Comparison of ENCODE assay signal across 22 mouse cellular contexts in genomic region chr4:127756238-127756637, GRCm38 (mm10).
DNase-seq lines count a peak whose midpoint lies in the region; ATAC-seq and TF ChIP-seq lines count a peak whose summit lies in the region.
"Had no signal": no experiment of that assay in that cellular context is flagged by ENCODE, and none has a peak within 500 bp of the region (broad histone marks: within the 10 kb centered on the region; RNA-seq: fewer than 3 reads in every experiment).

No protein-coding gene starts in this region.

- no peak overlapping the region for H3K4me3 ChIP-seq in stomach, embryonic 14.5 days (ENCODE audit: low read depth, low read length)
- no peak overlapping the region for H3K4me3 ChIP-seq in stomach, embryonic 15.5 days (replicated peaks)
- H3K4me3 ChIP-seq in stomach, embryonic 16.5 days (replicated peaks; ENCODE audit: low read length) = no peak overlapping the region
- H3K4me3 ChIP-seq in stomach, postnatal 0 days (ENCODE audit: low read depth, low read length) = no peak overlapping the region

- TF ChIP-seq EP300 in stomach, postnatal 0 days (optimal IDR thresholded peaks at IDR 0.05) = no peak

- peak; percentile 76 for ATAC-seq in stomach, embryonic 14.5 days (ENCODE audit: insufficient number of reproducible peaks, insufficient read depth, low FRiP score, low read depth)
- ATAC-seq in stomach, embryonic 15.5 days (ENCODE audit: insufficient read depth, low FRiP score, low read depth) = 0 out of 2 replicates have a peak, but pooled peaks have one; percentile 47
- peak; percentile 75; the same call in 1 of the 2 replicates for ATAC-seq in stomach, embryonic 16.5 days (ENCODE audit: insufficient read depth, low FRiP score)
- peak; percentile 76 for ATAC-seq in stomach, postnatal 0 days (ENCODE audit: low FRiP score, low TSS enrichment)
- ATAC-seq: activated CD4-positive, CD25-positive, alpha-beta regulatory T cell, adult 4 months; CD4-positive, CD25-positive, alpha-beta regulatory T cell, adult 4 months; Patski had no signal

- H3K4me2 ChIP-seq in stomach, embryonic 14.5 days (replicated peaks; ENCODE audit: low read depth, low read length) = no peak overlapping the region
- H3K4me2 ChIP-seq in stomach, embryonic 15.5 days = no peak overlapping the region
- no peak overlapping the region for H3K4me2 ChIP-seq in stomach, embryonic 16.5 days (ENCODE audit: low read depth, low read length)
- H3K4me2 ChIP-seq in stomach, postnatal 0 days (replicated peaks; ENCODE audit: low read depth) = no peak overlapping the region

- no peaks in the 10 kb centered on the region for H3K27me3 ChIP-seq in stomach, embryonic 14.5 days (ENCODE audit: control insufficient read depth, insufficient read depth, low read length)
- H3K27me3 ChIP-seq in stomach, embryonic 15.5 days (replicated peaks) = no peaks in the 10 kb centered on the region
- no peaks in the 10 kb centered on the region for H3K27me3 ChIP-seq in stomach, embryonic 16.5 days (ENCODE audit: control insufficient read depth, insufficient read depth, low read length)
- no peaks in the 10 kb centered on the region for H3K27me3 ChIP-seq in stomach, postnatal 0 days (ENCODE audit: control insufficient read depth, insufficient read depth, low read length)
- H3K27me3 ChIP-seq: CH12.LX had no signal

- no peaks in the 10 kb centered on the region for H3K4me1 ChIP-seq in stomach, embryonic 14.5 days (ENCODE audit: control insufficient read depth, insufficient read depth, low read length)
- no peaks in the 10 kb centered on the region for H3K4me1 ChIP-seq in stomach, embryonic 15.5 days
- H3K4me1 ChIP-seq in stomach, embryonic 16.5 days (ENCODE audit: control insufficient read depth, insufficient read depth, low read length) = no peaks in the 10 kb centered on the region
- no peaks in the 10 kb centered on the region for H3K4me1 ChIP-seq in stomach, postnatal 0 days (replicated peaks; ENCODE audit: control insufficient read depth, insufficient read depth)

- no peaks in the 10 kb centered on the region for H3K9me3 ChIP-seq in stomach, embryonic 14.5 days (ENCODE audit: control insufficient read depth, low read depth, low read length)
- no peaks in the 10 kb centered on the region for H3K9me3 ChIP-seq in stomach, embryonic 15.5 days
- no peaks in the 10 kb centered on the region for H3K9me3 ChIP-seq in stomach, embryonic 16.5 days (replicated peaks; ENCODE audit: control insufficient read depth, low read length)
- no peaks in the 10 kb centered on the region for H3K9me3 ChIP-seq in stomach, postnatal 0 days (ENCODE audit: control insufficient read depth, low read length)

- 69% methylated on average over 6 of the region's 6 CpGs for WGBS in stomach, embryonic 14.5 days
- 71% methylated on average over 6 of the region's 6 CpGs for WGBS in stomach, embryonic 15.5 days
- WGBS in stomach, embryonic 16.5 days = 66% methylated on average over 6 of the region's 6 CpGs
- WGBS in stomach, postnatal 0 days = 59% methylated on average over 6 of the region's 6 CpGs

- H3K27ac ChIP-seq in stomach, embryonic 14.5 days (ENCODE audit: low read length) = no peak overlapping the region
- no peak overlapping the region for H3K27ac ChIP-seq in stomach, embryonic 15.5 days
- H3K27ac ChIP-seq in stomach, embryonic 16.5 days (ENCODE audit: low read length) = no peak overlapping the region
- H3K27ac ChIP-seq in stomach, postnatal 0 days (replicated peaks) = no peak overlapping the region

- no peak for TF ChIP-seq CTCF in stomach, postnatal 0 days (IDR thresholded peaks at IDR 0.05; ENCODE audit: low read depth)

- H3K9ac ChIP-seq in stomach, embryonic 14.5 days (replicated peaks; ENCODE audit: low read depth, low read length) = no peak overlapping the region
- H3K9ac ChIP-seq in stomach, embryonic 15.5 days = no peak overlapping the region
- H3K9ac ChIP-seq in stomach, embryonic 16.5 days (ENCODE audit: low read length) = no peak overlapping the region
- no peak overlapping the region for H3K9ac ChIP-seq in stomach, postnatal 0 days (ENCODE audit: low read length)

- peak; percentile 37 for DNase-seq in stomach, postnatal 0 days (ENCODE audit: low spot score)
- no peak for DNase-seq in retina, embryonic 14.5 days (ENCODE audit: low spot score)
- no peak for DNase-seq in left cerebral cortex, adult 11 months (ENCODE audit: low spot score)
- DNase-seq in cerebellum, postnatal 14 days = no peak
- DNase-seq in left cerebral cortex, adult 9 months (ENCODE audit: low spot score in 2 of 2) = no peak
- DNase-seq: adrenal gland, adult 2 months; adrenal gland, adult 8-10 months; adrenal gland, postnatal 10 days; adrenal gland, postnatal 14 days; adrenal gland, postnatal 25 days; adrenal gland, postnatal 36 days; B cell, adult 2 months; cerebellum, adult 11 months; cerebellum, adult 11-12 months had no signal

- H3K36me3 ChIP-seq in stomach, embryonic 14.5 days (ENCODE audit: control insufficient read depth, insufficient read depth, low read length) = no peaks in the 10 kb centered on the region
- no peaks in the 10 kb centered on the region for H3K36me3 ChIP-seq in stomach, embryonic 15.5 days
- no peaks in the 10 kb centered on the region for H3K36me3 ChIP-seq in stomach, embryonic 16.5 days (ENCODE audit: control insufficient read depth, insufficient read depth, low read length)
- H3K36me3 ChIP-seq in stomach, postnatal 0 days (ENCODE audit: control insufficient read depth, insufficient read depth, low read length) = no peaks in the 10 kb centered on the region
- H3K36me3 ChIP-seq: G1E had no signal
